Mouse (Mus musculus) MEL (cell line): ENCODE results near the gene Gm12355.

ENCODE experiments used
- CTCF ChIP-seq, 3 experiments: IDR thresholded peaks in 2 of 3; conservative IDR thresholded peaks in 1 of 3; 2 replicates each; pipeline ENCODE4 v1.5.1; 2011 to 2012; ENCODE audit warnings: low read length in 3 of 3, low read depth in 2 of 3, mild to moderate bottlenecking in 2 of 3, improper control_type of control experiment in 1 of 3, inconsistent platforms in 1 of 3, mixed read lengths in 1 of 3, moderate library complexity in 1 of 3; ENCODE audit not compliant: control insufficient read depth in 1 of 3, insufficient read depth in 1 of 3, poor library complexity in 1 of 3, severe bottlenecking in 1 of 3
- E2F4 ChIP-seq: IDR thresholded peaks from 2 replicates; pipeline ENCODE4 v1.6.1; 2011; ENCODE audit warnings: low read depth, low read length, improper control_type of control experiment, borderline replicate concordance
- ETS1 ChIP-seq: IDR thresholded peaks from 2 replicates; pipeline ENCODE4 v1.6.1; 2012; ENCODE audit warnings: low read depth, mild to moderate bottlenecking, inconsistent platforms, low read length, improper control_type of control experiment, moderate library complexity
- GATA1 ChIP-seq: IDR thresholded peaks from 2 replicates; pipeline ENCODE4 v1.6.1; 2011; ENCODE audit warnings: low read depth, low read length, improper control_type of control experiment
- MAX ChIP-seq: IDR thresholded peaks from 2 replicates; pipeline ENCODE4 v1.6.1; 2011; ENCODE audit warnings: low read length, improper control_type of control experiment
- NRF1 ChIP-seq: IDR thresholded peaks from 2 replicates; pipeline ENCODE4 v1.6.1; 2014; ENCODE audit warnings: low read depth, mild to moderate bottlenecking, inconsistent platforms, low read length, improper control_type of control experiment, moderate library complexity; ENCODE audit not compliant: poor library complexity, insufficient read depth, severe bottlenecking
- POLR2A ChIP-seq, 2 experiments: IDR thresholded peaks; 2 replicates each; pipeline ENCODE4 v1.6.1; 2011 to 2012; ENCODE audit warnings: low read length in 2 of 2, mild to moderate bottlenecking in 2 of 2, control low read depth in 1 of 2, improper control_type of control experiment in 1 of 2, low read depth in 1 of 2, moderate library complexity in 1 of 2; ENCODE audit not compliant: control insufficient read depth in 1 of 2, insufficient read depth in 1 of 2, poor library complexity in 1 of 2
- POLR2AphosphoS5 ChIP-seq: IDR thresholded peaks from 2 replicates; pipeline ENCODE4 v1.6.1; 2012; ENCODE audit warnings: low read depth, borderline replicate concordance, mild to moderate bottlenecking, inconsistent platforms, low read length, moderate library complexity, mixed read lengths
- SIN3A ChIP-seq: IDR thresholded peaks from 2 replicates; pipeline ENCODE4 v1.6.1; 2012; ENCODE audit warnings: low read length, improper control_type of control experiment, inconsistent platforms
- SMC3 ChIP-seq: IDR thresholded peaks from 2 replicates; pipeline ENCODE4 v1.6.1; 2011; ENCODE audit warnings: low read depth, low read length, improper control_type of control experiment
- TBP ChIP-seq: IDR thresholded peaks from 2 replicates; pipeline ENCODE4 v1.8.0; 2011; ENCODE audit warnings: low read depth, low read length, improper control_type of control experiment
- USF1 ChIP-seq: IDR thresholded peaks from 2 replicates; pipeline ENCODE4 v1.6.1; 2014; ENCODE audit warnings: low read depth, mild to moderate bottlenecking, inconsistent platforms, low read length, improper control_type of control experiment, moderate library complexity

GRCm38 (mm10) chr11:98644757-98645156 is 19.3 kb upstream of the Gm12355 start:
- no peak for TF ChIP-seq TBP
- no peak for TF ChIP-seq POLR2A (IDR thresholded peaks at IDR 0.05; ENCODE audit: control insufficient read depth in 1 of 2, insufficient read depth in 1 of 2, low read depth in 1 of 2, low read length in 2 of 2, poor library complexity in 1 of 2)
- no peak for TF ChIP-seq CTCF (IDR thresholded peaks at IDR 0.05 in 2 of 3, conservative IDR thresholded peaks at IDR 0.05 in 1 of 3; ENCODE audit: control insufficient read depth in 1 of 3, insufficient read depth in 1 of 3, low read depth in 2 of 3, low read length in 3 of 3, poor library complexity in 1 of 3, severe bottlenecking in 1 of 3)
- no peak for TF ChIP-seq POLR2AphosphoS5
- no peak for TF ChIP-seq SMC3
- TF ChIP-seq MAX, result no peak
- TF ChIP-seq GATA1, result no peak
- no peak for TF ChIP-seq ETS1
- TF ChIP-seq SIN3A, result no peak
- no peak for TF ChIP-seq E2F4
- TF ChIP-seq USF1, result no peak
- TF ChIP-seq NRF1, result no peak
